Mouse (Mus musculus): Measurements from ENCODE around the gene Sh3bgrl3. TPM values are rescaled to one million over a fixed set of nuclear protein-coding genes. Genes with fewer than 3 reads are reported as not detected.

Gene Sh3bgrl3
- total RNA-seq, 2 experiments from 2014 or later, result 14.1 to 19.8 TPM

DNA sequence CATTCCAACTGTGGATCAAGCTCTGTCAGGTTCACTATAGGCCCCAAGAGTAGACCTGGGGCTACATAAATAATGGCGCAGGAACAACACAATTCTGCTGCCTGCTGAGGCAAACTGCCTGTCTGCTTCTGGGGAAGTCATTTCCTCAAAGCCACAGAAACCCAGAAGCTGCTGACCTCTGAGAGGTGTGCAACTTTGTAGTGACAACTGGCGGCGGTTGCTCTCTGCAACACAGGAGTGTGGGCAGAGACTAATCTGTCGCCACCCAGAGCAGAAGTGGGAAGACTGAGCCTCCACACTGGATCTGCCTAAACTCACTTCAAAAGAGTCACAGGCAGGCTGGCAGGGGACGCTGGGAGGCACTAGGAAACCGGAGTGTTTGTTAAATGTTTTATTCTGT is 893 bp upstream of the Sh3bgrl3 start:
- DNase-seq (ENCODE audit: low spot score), result no peak

DNA sequence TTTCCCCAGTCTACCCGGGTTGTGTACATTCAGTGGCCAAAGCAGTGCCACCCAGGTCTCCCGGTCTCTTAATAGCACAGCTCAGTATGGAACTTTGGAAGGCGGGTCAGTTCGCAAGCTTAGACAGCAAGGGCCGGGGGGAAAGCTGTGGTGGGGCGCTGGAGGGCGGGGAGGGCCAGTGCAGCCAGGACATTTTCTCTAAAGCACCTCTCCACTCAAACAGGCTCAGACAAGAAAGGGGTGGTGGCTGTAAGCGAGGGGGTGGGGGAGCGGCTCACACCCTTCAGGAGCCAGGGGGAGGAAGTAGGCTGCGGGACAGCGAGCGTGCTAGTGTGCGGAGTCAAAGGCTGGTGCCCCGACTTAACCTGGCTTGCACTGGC is 384 bp upstream of the Sh3bgrl3 start:
- DNase-seq (ENCODE audit: low spot score), result no peak

DNA sequence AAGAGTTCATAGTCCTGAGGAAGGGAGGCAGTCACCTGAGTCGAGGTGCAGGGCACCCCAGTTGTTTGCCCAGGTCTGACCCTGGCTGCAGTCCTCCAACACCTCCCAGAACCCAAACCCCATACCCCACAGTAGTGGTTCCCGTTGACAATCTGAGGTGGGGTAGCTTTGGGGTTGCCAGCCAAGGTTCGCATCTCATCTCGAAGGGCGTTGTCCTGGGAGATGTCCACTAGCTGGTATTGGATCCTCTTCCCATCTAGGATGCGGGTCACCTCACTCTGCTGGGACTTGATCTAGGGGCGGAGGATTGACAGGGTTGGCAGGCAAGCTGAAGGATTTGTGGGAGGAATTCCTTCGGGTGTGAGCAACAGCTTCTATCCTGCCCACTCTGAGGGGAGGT is 796 bp downstream of the Sh3bgrl3 start:
- no peak for DNase-seq (ENCODE audit: low spot score)

DNA sequence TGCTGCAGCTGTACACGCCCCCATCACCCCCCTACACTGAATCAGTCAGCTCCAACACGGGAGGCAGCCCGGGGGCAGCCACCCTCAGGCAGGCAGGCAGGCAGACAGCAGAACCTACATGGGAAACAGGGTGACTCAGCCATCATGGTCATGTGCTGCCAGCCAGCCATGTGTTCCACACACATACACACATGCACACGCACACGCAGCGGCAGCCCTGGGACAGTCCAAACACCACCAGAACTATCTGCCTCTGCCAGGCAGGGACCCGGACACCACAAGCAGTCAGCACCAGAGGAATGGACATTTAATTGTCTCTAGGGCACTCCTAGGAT is 1.5 kb downstream of the Sh3bgrl3 start:
- no peak for DNase-seq (ENCODE audit: low spot score)

DNA sequence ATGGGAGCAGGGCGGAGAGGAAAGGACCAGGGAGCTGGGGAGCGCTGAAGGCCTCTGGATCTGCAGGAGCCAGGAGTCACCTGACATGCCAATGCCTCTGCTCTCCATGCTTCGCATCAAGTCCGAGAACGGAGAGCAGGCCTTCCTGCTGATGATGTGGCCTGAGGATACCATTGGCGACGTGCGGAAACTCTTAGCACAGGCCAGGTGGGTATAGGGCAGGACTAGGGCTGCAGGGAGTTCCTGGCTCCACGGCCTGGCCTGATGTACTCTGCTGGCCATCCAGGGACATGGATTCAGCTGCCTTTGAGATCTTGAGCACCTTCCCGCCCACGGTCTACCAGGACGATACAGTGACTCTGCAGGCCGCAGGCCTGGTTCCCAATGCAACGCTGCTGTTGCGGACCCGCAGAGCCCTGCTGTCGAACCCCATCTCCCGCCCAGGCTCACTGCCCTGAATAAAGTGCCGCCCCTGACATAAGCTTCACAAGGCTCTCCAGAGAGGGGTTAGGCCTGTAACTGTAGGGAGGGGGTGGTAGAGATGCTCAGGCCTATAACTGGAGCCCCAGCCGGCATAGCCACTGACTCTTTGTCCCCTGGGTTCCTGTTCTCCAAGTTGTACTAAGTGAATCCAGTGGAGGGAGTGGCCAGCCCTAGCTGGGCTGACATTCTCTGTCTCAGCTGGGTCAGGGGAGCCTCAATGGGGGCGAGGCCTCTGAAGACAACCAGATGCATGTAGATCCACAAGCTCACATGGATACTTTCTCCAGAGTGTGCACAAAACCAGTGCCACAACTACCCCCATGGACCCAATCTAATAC is 2.1 kb downstream of the Sh3bgrl3 start:
- no peak for DNase-seq (ENCODE audit: low spot score)

DNA sequence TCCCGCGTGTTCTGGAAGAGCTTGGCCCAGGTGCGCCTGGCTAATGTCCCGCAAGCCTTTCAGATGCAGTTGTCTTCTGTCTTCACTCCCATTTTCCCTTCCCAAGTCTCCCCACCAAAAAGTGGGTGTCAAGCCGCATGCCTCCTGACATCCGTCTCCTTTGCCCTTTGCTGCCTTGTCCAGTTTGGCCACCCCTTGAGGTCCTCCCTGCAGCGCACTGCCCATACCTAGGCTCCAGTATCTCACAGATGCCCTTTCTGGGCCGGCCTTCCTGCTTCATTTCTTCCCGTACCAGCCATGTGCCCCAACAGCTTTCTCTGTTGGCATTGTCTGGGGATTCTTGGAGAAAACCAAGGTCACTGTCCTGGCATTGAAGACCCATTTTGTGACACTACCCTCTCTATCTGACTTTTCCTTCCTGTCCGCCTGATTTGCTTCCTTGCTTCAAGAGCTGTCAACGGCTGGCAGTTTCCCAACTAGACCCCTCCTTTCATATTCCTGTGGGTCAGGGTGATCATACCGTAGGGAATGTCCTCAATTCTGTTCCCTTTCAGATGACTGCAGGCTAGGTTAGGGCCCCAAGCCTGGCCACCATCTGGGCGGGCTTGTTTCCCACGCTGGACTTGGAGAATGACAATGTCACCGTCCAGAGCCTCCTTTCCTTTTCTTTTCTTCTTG is 3.1 kb downstream of the Sh3bgrl3 start:
- DNase-seq (ENCODE audit: low spot score), result no peak

DNA sequence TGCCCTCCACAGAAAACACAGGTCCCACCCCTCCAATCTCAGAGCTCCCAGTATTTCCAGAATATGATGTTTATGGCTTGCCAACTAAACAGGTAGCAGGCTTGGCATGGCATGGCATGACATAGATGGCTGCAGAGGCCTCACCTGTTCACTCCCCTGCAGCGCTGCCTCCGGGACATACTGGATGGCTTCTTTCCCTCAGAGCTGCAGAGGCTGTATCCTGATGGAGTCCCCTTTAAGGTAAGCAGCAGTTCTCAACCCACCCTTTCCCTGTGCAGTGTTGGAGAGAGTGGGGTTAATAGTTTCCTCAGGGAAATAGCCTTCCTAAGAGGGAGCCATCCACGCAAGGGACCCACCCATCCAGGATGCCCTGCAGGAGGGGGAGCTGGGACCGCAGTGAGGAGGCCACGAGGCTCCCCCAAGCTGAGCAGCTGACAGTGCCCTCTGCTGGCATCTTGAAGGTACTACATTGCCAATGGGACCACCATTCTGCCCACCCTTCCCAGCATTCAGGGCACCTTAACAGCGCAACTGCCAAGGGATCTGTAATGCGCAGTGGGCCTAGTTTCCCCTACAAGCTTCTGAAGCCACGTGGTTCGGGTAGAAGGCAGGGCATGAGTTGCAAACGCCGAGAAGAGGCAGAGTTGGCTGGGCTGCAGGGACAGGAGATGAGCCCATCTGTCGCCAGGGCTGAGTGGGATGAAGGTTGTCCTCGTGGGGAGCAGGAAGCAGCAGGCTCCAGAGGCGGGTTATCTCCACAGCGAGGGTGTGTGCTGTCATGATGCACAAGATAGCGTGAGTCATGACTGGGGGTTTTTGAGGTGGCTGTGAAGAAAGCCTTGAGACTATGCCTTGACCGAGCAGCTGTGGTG is 4.7 kb downstream of the Sh3bgrl3 start:
- no peak for DNase-seq (ENCODE audit: low spot score)

DNA sequence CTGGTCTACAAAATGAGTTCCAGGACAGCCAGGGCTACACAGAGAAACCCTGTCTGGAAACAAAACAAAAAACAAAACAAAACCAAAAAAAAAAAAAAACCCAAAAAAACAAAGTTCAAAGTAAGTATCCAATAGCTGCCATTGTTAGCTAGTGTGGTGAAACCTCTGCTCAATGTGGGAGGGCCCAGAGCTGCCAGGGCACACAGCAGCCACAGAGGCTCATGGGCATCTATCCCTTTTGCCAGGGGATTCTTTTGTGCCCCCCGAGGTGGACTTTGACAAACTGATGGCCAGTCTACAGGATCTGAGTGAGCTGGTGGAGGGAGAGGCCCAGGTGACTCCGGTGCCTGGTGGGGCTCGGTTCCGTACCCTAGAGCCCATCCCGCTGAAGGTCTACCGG is 5.4 kb downstream of the Sh3bgrl3 start:
- no peak for DNase-seq (ENCODE audit: low spot score)

DNA sequence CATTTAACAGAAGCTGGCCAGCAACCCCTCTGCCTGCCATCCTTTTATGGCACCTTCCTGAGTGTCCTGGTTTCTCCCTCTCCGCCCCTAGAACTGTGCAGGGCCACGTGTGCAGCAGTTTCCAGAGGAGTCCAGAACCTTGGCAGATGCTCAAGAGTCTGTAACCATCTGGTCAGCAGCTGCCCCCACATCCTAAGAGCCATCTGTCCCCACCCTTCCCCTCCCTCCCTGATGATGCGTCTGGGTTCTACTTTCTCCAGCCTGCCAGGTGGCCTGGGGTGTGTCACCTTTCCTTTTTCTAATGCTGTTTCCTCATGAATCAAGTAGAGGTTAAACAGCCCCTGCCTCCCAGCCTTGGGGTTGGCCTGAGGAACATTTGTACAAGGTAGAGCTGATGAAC is 6.3 kb downstream of the Sh3bgrl3 start:
- no peak for DNase-seq (ENCODE audit: low spot score)

DNA sequence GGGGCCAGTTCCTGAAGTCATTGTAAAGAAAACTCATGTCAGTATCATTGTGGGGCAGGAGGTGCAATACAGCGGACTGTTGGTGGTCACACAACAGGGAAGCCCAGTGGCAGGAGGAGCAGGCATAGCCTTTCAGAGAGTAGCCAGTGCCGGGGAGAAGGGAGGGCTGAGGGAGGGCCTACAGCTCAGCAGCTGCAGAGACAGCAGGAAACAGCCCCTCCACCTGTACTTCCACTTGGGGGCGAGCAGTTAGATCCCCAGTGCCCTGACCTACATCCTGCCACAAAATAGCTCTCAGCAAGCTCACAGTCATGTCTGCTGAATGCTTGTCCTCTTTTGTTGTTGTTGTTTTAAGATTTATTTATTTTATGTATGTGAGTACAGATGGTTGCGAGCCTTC is 7.0 kb downstream of the Sh3bgrl3 start:
- no peak for DNase-seq (ENCODE audit: low spot score)

DNA sequence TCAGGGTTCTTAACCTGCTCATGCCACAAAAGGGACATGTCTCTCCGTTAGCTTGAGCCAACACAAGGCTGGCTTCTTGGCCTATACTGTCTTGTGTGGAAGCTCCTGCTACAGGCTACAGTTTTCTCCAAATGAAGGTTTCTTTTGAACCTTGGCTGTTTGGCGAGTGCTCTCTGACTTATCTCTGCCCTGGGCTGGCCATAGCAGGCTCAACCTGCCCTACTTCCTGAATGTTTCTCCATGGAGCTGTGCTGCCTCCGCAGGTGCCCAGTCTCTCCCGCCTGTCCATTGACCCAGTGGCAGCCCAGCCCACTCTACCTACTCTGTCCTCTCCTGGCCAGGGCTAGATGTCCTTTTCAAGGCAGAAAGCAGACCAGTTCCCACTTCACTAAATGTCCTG is 7.7 kb downstream of the Sh3bgrl3 start:
- no peak for DNase-seq (ENCODE audit: low spot score)

DNA sequence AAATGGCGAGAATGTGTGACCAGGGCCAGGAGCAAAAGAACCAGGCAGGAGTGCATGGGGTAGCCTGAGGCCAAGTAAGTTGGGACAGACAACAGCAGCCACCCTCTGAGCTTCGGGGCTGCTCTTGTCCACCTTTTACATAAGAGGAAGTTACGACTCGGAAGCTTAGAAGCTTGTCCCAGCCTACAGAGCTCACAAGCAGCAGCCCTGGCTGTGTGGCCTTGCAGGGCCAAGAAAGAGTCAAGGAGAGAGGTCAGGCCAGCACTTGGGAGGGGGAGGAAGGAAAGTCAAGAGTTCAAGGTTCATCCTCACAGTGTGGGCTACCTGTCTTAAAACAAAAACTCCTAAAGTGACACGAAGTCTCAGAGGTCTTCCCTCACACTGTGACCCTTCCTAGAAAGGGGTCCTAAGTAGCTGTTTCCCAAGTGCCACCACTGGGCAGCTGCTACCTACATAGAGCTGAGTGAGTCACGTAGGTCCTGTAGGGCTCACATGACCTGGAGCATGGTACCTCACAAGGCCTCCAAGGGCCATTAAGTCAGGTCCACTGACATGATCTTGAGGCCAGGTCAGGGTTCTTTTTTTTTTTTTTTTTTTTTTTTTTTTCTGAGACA is 8.3 kb downstream of the Sh3bgrl3 start:
- no peak for DNase-seq (ENCODE audit: low spot score)

DNA sequence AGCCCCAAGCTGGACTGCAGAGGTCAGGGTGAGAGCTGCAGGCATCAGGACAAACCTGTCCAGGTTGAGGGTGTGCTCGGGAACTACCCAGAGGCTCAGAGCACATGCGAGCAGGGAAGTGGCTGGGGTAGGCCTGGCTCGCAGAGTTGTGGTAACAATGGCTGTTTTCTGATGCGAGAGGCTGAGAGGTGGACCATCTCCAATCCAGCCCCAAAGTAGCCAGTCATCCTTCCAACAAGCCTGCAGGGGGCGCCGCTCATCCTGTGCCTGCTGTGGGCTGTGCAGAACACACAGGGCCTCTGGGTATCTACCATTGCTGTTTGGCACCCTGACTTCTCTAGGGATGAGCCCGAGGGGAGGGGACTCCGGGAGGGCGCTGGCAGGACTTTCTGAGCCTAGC is 8.9 kb downstream of the Sh3bgrl3 start:
- DNase-seq (ENCODE audit: low spot score), result no peak

DNA sequence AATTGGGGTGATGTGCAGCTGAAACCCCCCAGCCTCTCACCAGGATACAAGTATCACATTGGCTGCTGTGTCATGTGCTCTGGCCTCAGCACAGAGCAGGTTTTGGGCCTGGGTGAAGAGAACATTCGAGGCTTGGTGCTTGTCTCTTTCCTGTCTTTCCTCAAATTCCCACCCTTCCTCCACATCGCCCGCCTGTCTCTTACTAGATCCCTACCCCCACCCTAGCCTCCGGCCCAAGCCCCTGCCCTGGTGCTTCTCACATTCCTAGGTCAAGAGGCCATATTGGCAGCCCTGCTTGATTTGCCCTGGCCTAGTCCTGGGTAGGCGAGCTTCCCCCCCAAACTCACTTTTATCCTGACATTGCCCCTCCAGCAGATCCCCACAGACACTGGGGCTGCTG is 9.5 kb downstream of the Sh3bgrl3 start:
- DNase-seq (ENCODE audit: low spot score), result no peak

DNA sequence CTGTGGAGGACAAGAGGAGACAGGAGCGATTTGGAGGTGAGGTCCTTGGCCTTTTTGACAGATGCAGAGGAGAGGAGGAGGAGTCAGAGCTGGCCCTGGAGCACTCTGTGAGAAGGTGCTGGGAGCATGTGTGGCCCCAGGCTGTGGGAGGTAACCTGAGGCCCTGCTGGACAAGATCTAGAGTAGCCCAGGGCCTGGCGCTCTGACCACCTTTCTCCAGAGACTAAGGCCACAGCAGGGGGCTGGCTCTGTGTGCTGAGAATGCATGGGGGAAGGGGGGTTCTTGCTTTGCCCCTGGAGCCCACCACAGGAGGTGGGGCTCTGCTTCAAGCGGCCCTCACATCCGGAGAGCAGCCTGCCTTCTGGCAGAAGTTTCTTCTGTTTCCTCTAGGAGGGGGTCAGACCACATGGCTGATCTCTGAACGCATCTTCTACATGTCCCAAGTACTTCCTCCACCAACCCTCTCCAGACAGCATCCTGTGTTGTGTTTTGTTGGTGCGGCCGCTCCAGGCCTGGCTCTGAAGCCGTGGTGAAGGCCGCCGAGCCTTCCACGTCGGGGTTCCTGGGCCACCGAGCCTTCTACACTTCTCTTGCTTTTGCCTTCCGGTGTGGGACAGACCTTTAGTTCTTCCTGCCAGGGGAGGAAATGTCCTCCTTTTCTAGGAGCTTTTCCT is 10.3 kb downstream of the Sh3bgrl3 start:
- DNase-seq (ENCODE audit: low spot score), result no peak

DNA sequence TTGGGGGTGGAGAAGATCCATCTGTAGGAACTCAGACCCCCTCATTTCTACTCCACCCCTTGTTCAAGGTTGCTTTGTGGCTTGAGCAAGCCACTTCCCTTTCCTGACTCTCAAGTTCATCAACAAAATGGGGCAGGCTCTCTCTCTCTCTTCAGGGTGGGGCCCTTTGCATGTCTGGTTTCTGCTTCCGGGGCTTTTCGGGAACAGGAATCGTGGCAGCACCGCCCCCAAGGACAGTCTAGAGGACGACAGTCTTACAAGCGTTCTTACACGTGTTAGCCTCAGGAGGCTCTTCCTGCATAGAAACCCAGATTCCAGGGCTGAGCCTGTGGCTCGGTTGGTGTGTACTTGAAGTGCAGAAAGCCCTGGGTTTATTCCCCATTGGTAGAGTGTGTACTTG is 11.6 kb downstream of the Sh3bgrl3 start:
- DNase-seq (ENCODE audit: low spot score), result no peak

DNA sequence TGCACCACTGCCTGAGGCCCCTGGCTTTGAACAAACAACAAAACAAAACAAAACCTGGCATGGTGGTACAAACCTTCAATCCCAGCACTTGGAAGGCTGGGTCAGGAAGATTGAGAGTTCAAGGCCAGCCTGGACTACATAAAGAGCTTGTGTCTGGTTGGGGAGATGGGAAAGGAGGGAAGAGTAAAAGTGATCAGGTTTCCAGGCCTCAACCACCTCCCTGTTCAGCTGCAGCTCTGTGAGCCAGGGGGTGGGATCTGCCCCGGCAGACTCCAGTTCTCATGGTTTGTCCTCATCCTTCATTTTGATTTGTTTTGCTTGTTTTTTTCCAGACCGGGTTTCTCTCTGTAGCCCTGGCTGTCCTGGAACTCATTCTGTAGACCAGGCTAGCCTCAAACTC is 12.1 kb downstream of the Sh3bgrl3 start:
- no peak for DNase-seq (ENCODE audit: low spot score)

DNA sequence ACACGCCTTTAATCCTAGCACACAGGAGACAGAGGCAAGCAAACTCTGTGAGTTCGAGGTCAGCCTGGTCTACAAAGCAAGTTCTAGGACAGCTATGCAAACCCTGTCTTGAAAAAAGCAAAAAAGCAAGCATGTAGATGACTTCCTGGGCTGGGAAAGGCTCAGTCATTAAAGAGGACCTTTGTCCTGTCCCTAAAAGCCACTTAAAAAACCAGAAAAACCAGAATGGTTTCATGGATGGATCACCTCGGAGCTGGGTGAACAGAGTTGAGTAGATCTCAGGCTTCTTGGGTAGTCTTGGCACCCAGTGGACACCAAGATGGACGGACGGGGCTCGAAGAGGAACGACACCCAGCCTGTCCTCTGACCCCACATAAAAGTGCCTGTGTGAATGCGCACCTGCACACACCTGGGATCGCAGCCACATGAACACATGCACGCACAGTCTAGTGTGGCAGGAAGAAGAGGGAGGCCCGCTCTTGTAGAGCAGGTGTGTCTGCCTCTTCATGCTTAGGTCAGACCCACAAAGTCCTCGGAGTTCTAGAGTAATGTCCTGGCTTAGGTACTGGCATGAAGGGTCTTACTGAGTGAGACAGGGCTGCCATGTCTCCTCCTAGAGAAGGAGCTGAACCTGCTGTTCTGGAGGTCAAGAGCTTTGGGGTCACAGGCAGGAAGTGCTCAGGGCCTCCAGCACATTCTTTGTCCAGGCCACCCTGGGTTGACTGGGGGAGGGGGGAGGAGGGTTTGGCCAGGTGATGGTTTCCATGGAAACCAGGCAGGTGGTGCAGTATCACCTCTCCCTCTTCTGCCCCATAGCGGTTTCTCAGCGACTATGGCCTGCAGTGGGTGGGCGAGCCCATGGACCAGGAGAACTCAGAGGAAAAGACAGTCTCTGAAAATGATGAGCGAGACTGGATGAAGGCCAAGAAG is 13.1 kb downstream of the Sh3bgrl3 start:
- no peak for DNase-seq (ENCODE audit: low spot score)

DNA sequence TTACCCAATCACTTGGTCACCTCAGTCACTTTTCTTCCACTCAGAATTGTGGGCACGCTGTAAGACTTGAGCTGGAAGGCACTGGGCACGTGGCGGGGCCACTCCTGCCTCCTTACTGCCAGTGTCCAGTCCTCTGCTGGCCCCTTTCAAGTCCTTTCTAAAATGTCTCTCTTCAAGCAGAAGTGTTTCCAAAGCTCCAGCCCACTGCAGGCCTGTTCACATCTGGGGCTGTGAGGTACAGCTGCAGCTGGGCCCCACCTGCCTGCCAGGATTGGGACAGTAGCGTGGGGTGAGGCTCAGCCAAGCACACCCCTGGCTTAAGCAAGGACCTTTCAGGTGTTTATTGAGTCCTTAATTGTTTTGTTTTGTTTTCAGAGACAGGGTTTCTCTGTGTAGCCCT is 14.6 kb downstream of the Sh3bgrl3 start:
- no peak for DNase-seq (ENCODE audit: low spot score)

DNA sequence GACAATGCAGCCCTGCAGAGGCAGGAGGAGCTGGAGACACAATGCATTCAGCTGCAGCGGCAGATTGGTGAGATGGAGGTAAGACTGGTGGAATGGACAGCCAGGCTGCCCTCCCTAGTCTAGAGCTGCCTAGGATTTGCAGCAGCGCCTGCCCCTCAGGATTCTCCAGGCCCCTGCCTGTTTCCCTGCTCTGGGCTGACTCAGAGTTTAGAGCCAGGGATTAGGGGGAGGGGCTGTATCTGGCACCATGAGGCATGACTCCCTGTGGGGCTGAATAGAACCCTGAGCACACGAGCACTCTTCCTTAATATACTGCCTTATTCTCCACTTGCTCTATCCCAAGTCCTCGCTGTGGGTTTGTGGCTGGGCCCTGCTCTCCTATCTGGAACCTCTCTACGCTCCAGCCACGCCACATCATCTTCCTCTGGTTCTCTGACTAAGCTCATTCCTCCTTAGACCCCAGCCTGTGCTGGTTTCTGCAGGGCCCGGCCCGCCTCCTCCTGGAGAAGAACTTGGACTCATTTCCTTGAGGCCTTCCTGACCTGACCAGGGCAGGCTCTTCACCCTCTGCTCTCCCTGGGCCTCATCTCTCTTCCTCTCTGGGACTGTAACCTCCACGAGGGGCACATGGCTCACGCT is 15.1 kb downstream of the Sh3bgrl3 start:
- no peak for DNase-seq (ENCODE audit: low spot score)
